Mouse (Mus musculus) hindbrain, embryonic 16.5 days (tissue): Measurements from ENCODE around the gene Vmn1r18. TPM values are rescaled to one million over a fixed set of nuclear protein-coding genes. Genes with fewer than 3 reads are reported as not detected.
"Not testable (repeated sequence)": the region's sequence is repeated elsewhere in the genome, so short reads cannot be mapped to it uniquely, and the experiment has no call there.

Experiments used
- ATAC-seq: fragments of 200-750 bp; cut with Nextera tagmentation; 2 replicates; pipeline ENCODE4 v1.8.0; 2017; ENCODE audit warnings: moderate TSS enrichment, moderate library complexity
- H3K27ac ChIP-seq: fragments of 300-500 bp; sonication (generic); 2 replicates; pipeline ENCODE4 v1.5.1; 2014; ENCODE audit warnings: low read depth, mild to moderate bottlenecking, control low read depth, low read length, moderate library complexity
- H3K27me3 ChIP-seq: fragments of 300-500 bp; sonication (generic); replicated peaks from 2 replicates; pipeline ENCODE4 v1.6.1; 2014; ENCODE audit warnings: low read length; ENCODE audit not compliant: control insufficient read depth, insufficient read depth
- H3K36me3 ChIP-seq: fragments of 300-500 bp; sonication (generic); 2 replicates; pipeline ENCODE4 v1.6.1; 2014; ENCODE audit warnings: mild to moderate bottlenecking, low read length, moderate library complexity, mixed read lengths; ENCODE audit not compliant: control insufficient read depth, insufficient read depth
- H3K4me1 ChIP-seq: fragments of 300-500 bp; sonication (generic); 2 replicates; pipeline ENCODE4 v1.6.1; 2014; ENCODE audit warnings: low read depth, low read length; ENCODE audit not compliant: control insufficient read depth, insufficient read depth
- H3K4me2 ChIP-seq: fragments of 300-500 bp; sonication (generic); 2 replicates; pipeline ENCODE4 v1.6.1; 2014; ENCODE audit warnings: mild to moderate bottlenecking, low read length, control low read depth, moderate library complexity
- H3K4me3 ChIP-seq: fragments of 300-500 bp; sonication (generic); 2 replicates; pipeline ENCODE4 v1.5.1; 2014; ENCODE audit warnings: mild to moderate bottlenecking, low read length, control low read depth, moderate library complexity
- H3K9ac ChIP-seq: fragments of 300-500 bp; sonication (generic); 2 replicates; pipeline ENCODE4 v1.6.1; 2014; ENCODE audit warnings: low read depth, mild to moderate bottlenecking, control low read depth, low read length, moderate library complexity
- H3K9me3 ChIP-seq: fragments of 300-500 bp; sonication (generic); 2 replicates; pipeline ENCODE4 v1.6.1; 2014; ENCODE audit warnings: mild to moderate bottlenecking, low read length, moderate library complexity; ENCODE audit not compliant: control insufficient read depth
- WGBS: fragments of 180-500 bp; shearing (Covaris S2); extraction: QIAGEN DNeasy Blood & Tissue Kit; methylation state at CpG from one replicate; pipeline ENCODE4 v1.1.7; 2014; 5-methylcytosine and 5-hydroxymethylcytosine counted together
- polyA plus RNA-seq: library from polyadenylated mRNA; unstranded; fragments of >200 nt; fragmentation: Nextera tagmentation; extraction: Ambion mirVana; gene quantifications from 2 replicates; pipeline ENCODE4 v1.2.1, GENCODE M21; 2015

Gene Vmn1r18
- polyA plus RNA-seq, result not detected in 2 replicates

DNA sequence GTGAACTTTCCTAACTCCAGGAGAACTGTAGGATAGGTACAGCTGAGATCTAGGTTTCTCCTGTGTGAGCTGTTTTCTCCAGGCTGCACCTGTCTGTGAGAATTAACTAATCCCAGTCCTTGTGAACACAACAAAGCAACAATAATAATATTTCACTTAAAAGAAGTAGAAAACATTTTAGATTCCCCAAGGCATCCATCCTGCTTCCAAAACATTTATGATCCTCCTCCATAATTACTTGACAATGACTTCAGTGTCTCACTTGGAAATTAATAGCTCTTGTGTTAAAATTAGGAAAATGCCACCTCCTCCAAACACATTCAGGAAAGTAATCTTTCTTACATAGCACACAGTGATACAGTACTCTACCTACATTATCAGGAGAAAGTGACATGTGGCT, at the start of gene Vmn1r18:
Gene Vmn1r18, minus strand, starts transcription at position 101 of the 400 bp plus-strand sequence.
- Histone ChIP-seq H3K4me1 (no peaks in the 10 kb centered on the region), H3K9ac (no peak within 1 kb of the TSS), H3K4me2 (no peak within 1 kb of the TSS), H3K9me3 (no peaks in the 10 kb centered on the region), H3K27ac (no peak within 1 kb of the TSS), H3K27me3 (no peaks in the 10 kb centered on the region), H3K36me3 (no peaks in the 10 kb centered on the region), H3K4me3 (no peak within 1 kb of the TSS)
- no peak for ATAC-seq

- Histone ChIP-seq H3K9ac (no peak overlapping the region), H3K27me3 (no peaks in the 10 kb centered on the region), H3K4me2 (no peak overlapping the region), H3K36me3 (no peaks in the 10 kb centered on the region), H3K9me3 (no peaks in the 10 kb centered on the region), H3K4me3 (no peak overlapping the region), H3K4me1 (no peaks in the 10 kb centered on the region), H3K27ac (no peak overlapping the region)
- 79% methylated on average over 1 of the region's 1 CpGs for WGBS
- ATAC-seq, result no peak
These were observed 35.6 kb upstream of the Vmn1r18 start for GRCm38 (mm10) chr6:57431196-57431595.

- no peaks in the 10 kb centered on the region for H3K9me3 ChIP-seq
- no peaks in the 10 kb centered on the region for H3K4me1 ChIP-seq
- no peak within 1 kb of the TSS for H3K4me3 ChIP-seq
- H3K27ac ChIP-seq, result no peak within 1 kb of the TSS
- 75% methylated on average over 1 of the region's 1 CpGs for WGBS
- no peaks in the 10 kb centered on the region for H3K27me3 ChIP-seq
- no peak for ATAC-seq
- no peak within 1 kb of the TSS for H3K9ac ChIP-seq
- H3K4me2 ChIP-seq, result no peak within 1 kb of the TSS
- no peaks in the 10 kb centered on the region for H3K36me3 ChIP-seq
These were observed 33.0 kb upstream of the Vmn1r18 start, which contains the start of gene Vmn1r20 for GRCm38 (mm10) chr6:57428630-57429029. Gene Vmn1r20, plus strand, starts transcription at chr6:57428930.

DNA sequence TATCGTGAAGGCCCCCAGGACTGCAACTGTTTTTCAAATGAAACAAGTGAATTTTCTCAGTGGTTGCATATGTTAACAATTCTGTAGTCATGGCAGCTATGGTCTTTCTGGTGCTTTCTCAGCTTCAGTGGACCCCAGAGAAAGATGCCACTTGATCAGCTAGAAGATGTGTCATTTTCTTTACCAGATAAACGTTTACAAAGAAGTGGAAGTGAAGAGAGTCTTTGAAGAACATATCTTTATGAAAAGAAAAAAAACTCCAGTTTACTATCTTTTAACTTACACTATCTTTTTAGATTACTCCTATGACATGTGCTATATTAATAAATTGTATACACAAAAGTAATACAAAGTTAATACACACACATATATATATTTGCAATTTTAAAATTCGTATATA, 7.9 kb upstream of the Vmn1r18 start, which contains the start of gene Vmn1r19:
Gene Vmn1r19, plus strand, starts transcription at position 301 of the 400 bp plus-strand sequence.
- not testable (repeated sequence) for H3K27ac ChIP-seq, H3K36me3 ChIP-seq, H3K4me1 ChIP-seq, H3K9ac ChIP-seq, ATAC-seq, H3K4me2 ChIP-seq, H3K9me3 ChIP-seq, H3K27me3 ChIP-seq, H3K4me3 ChIP-seq
- 74% methylated on average over 3 of the region's 3 CpGs for WGBS

DNA sequence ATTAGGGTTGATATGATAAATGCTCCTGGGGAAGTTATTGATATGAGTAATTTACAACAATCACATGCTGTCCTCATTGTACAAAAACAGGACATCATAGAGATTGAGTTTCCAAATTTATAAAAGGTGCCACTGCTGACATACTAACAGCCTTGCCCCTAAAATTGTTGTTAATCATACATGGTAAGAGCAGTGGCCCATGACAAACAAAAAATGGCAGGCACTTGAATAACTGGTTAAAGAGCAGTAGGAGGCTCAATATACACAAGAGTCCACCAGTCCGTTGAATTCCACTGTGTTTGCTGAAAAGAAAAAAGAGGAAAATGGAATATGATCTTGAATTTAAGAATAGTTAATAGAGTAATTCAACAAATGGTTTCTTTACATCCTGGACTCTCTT, 28.1 kb downstream of the Vmn1r18 start:
- no peak for ATAC-seq
- WGBS, result 85% methylated on average over 1 of the region's 1 CpGs
- Histone ChIP-seq H3K36me3 (no peaks in the 10 kb centered on the region), H3K9ac (no peak overlapping the region), H3K4me3 (no peak overlapping the region), H3K27ac (no peak overlapping the region), H3K4me2 (no peak overlapping the region), H3K4me1 (no peaks in the 10 kb centered on the region), H3K27me3 (no peaks in the 10 kb centered on the region), H3K9me3 (no peaks in the 10 kb centered on the region)

- H3K4me1 ChIP-seq, H3K27me3 ChIP-seq, H3K9me3 ChIP-seq, ATAC-seq, H3K4me3 ChIP-seq, H3K27ac ChIP-seq, H3K4me2 ChIP-seq, H3K9ac ChIP-seq, H3K36me3 ChIP-seq: not testable (repeated sequence)
- 96% methylated on average over 1 of the region's 1 CpGs for WGBS
These were observed 29.7 kb downstream of the Vmn1r18 start for GRCm38 (mm10) chr6:57365866-57366265.

DNA sequence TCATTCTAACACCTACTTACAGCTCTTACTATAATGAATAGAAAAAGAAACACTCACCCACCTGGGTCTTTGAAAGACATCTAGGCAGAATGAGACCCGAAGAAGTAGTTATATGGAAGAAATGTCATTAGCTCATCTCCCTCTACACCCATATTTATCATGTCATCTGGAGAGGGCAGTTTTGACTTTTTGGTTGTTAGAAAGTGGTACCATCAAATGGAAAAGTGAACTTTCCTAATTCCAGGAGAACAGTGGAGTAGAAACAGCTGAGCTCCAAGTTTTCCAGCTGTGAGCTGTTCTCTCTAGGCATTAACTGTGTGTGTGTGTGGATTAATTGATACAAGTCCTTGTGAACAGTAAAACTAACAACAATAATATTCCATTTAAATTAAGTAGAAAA, 32.0 kb downstream of the Vmn1r18 start, which contains the start of gene Vmn1r17:
Gene Vmn1r17, minus strand, starts transcription at position 101 of the 400 bp plus-strand sequence.
- Histone ChIP-seq H3K4me3 (no peak within 1 kb of the TSS), H3K36me3 (no peaks in the 10 kb centered on the region), H3K4me2 (no peak within 1 kb of the TSS), H3K9ac (no peak within 1 kb of the TSS), H3K27ac (no peak within 1 kb of the TSS), H3K4me1 (no peaks in the 10 kb centered on the region), H3K9me3 (no peaks in the 10 kb centered on the region), H3K27me3 (no peaks in the 10 kb centered on the region)
- 97% methylated on average over 1 of the region's 1 CpGs for WGBS
- no peak for ATAC-seq

GRCm38 (mm10) chr6:57356864-57357263, 38.7 kb downstream of the Vmn1r18 start:
- ATAC-seq, result no peak
- no peaks in the 10 kb centered on the region for H3K27me3 ChIP-seq
- no peaks in the 10 kb centered on the region for H3K9me3 ChIP-seq
- H3K4me1 ChIP-seq, result no peaks in the 10 kb centered on the region
- H3K4me3 ChIP-seq, result no peak overlapping the region
- H3K36me3 ChIP-seq, result no peaks in the 10 kb centered on the region
- 82% methylated on average over 2 of the region's 2 CpGs for WGBS
- H3K27ac ChIP-seq, result no peak overlapping the region
- no peak overlapping the region for H3K4me2 ChIP-seq
- no peak overlapping the region for H3K9ac ChIP-seq

DNA sequence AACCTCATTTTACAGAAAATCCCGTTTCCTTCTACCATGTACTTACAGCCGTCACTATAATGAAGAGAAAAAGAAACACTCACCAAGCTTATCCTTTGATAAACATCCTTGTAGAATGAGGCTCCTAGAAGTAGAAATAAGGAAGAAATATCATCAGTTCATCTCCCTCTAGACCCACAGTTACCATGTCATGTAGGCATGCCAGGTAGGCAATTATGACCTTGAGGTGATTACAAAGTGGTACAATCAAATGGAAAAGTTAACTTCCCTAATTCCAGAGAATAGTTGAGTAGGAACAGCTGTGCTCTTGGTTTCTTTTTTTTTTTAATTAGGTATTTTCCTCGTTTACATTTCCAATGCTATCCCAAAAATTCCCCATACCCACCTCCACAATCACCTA, 66.2 kb downstream of the Vmn1r18 start, which contains the start of gene Vmn1r16:
Gene Vmn1r16, minus strand, starts transcription at position 101 of the 400 bp plus-strand sequence.
- 81% methylated on average over 3 of the region's 3 CpGs for WGBS
- no peak within 1 kb of the TSS for H3K4me3 ChIP-seq
- no peaks in the 10 kb centered on the region for H3K27me3 ChIP-seq
- no peak within 1 kb of the TSS for H3K27ac ChIP-seq
- no peak for ATAC-seq
- H3K36me3 ChIP-seq, result no peaks in the 10 kb centered on the region
- no peaks in the 10 kb centered on the region for H3K9me3 ChIP-seq
- H3K4me2 ChIP-seq, result no peak within 1 kb of the TSS
- no peaks in the 10 kb centered on the region for H3K4me1 ChIP-seq
- H3K9ac ChIP-seq, result no peak within 1 kb of the TSS
